Comparison of ENCODE assay signal across 9 mouse cellular contexts in genomic region chr14:106176879-106177278, GRCm38 (mm10).
DNase-seq lines count a peak whose midpoint lies in the region; ATAC-seq and TF ChIP-seq lines count a peak whose summit lies in the region.
"Had no signal": no experiment of that assay in that cellular context is flagged by ENCODE, and none has a peak within 500 bp of the region (broad histone marks: within the 10 kb centered on the region; RNA-seq: fewer than 3 reads in every experiment).

No protein-coding gene starts in this region.

- no peak overlapping the region for H3K4me2 ChIP-seq in kidney, embryonic 16.5 days (replicated peaks; ENCODE audit: low read depth, low read length)
- no peak overlapping the region for H3K4me2 ChIP-seq in midbrain, embryonic 16.5 days (ENCODE audit: low read length)
- no peak overlapping the region for H3K4me2 ChIP-seq in intestine, postnatal 0 days (replicated peaks; ENCODE audit: low read depth)
- H3K4me2 ChIP-seq: liver, embryonic 15.5 days had no signal

- TF ChIP-seq CTCF in intestine, postnatal 0 days (IDR thresholded peaks at IDR 0.05; ENCODE audit: low read depth), result no peak

- no peaks in the 10 kb centered on the region for H3K9me3 ChIP-seq in kidney, embryonic 16.5 days (ENCODE audit: low read length)
- no peaks in the 10 kb centered on the region for H3K9me3 ChIP-seq in midbrain, embryonic 16.5 days (replicated peaks; ENCODE audit: control insufficient read depth, low read length, poor library complexity, severe bottlenecking)
- no peaks in the 10 kb centered on the region for H3K9me3 ChIP-seq in intestine, postnatal 0 days (ENCODE audit: control insufficient read depth)
- H3K9me3 ChIP-seq: liver, embryonic 15.5 days had no signal

- no peak overlapping the region for H3K9ac ChIP-seq in kidney, embryonic 16.5 days (replicated peaks; ENCODE audit: low read length)
- no peak overlapping the region for H3K9ac ChIP-seq in midbrain, embryonic 16.5 days (ENCODE audit: low read depth, low read length)
- no peak overlapping the region for H3K9ac ChIP-seq in intestine, postnatal 0 days (ENCODE audit: low read depth, low read length)
- H3K9ac ChIP-seq: liver, embryonic 15.5 days had no signal

- ATAC-seq in kidney, embryonic 16.5 days (ENCODE audit: low FRiP score, low TSS enrichment), result peak; percentile 69; the same call in 1 of the 2 replicates
- peak; percentile 71; the same call in 1 of the 2 replicates for ATAC-seq in midbrain, embryonic 16.5 days
- no peak for ATAC-seq in intestine, postnatal 0 days

- no peak for DNase-seq in kidney, adult 18-20 months
- peak; percentile 7 for DNase-seq in cerebellum, adult 9-11 months
- DNase-seq in heart, postnatal 10 days, result peak; percentile 37 to 42
- DNase-seq in T-cell, adult 2 months (ENCODE audit: low spot score), result no peak
- DNase-seq: thymus, postnatal 4 days had no signal

- no peaks in the 10 kb centered on the region for H3K27me3 ChIP-seq in kidney, embryonic 16.5 days (ENCODE audit: insufficient read depth, low read length)
- no peaks in the 10 kb centered on the region for H3K27me3 ChIP-seq in midbrain, embryonic 16.5 days (ENCODE audit: control insufficient read depth, insufficient read depth, low read depth, low read length)
- H3K27me3 ChIP-seq in intestine, postnatal 0 days (replicated peaks; ENCODE audit: control insufficient read depth, insufficient read depth, low read length), result no peaks in the 10 kb centered on the region
- H3K27me3 ChIP-seq: liver, embryonic 15.5 days had no signal

- H3K36me3 ChIP-seq in kidney, embryonic 16.5 days (ENCODE audit: insufficient read depth, low read length), result no peaks in the 10 kb centered on the region
- no peaks in the 10 kb centered on the region for H3K36me3 ChIP-seq in midbrain, embryonic 16.5 days (ENCODE audit: control insufficient read depth, insufficient read depth, low read length)
- no peaks in the 10 kb centered on the region for H3K36me3 ChIP-seq in intestine, postnatal 0 days (ENCODE audit: control insufficient read depth, insufficient read depth)
- H3K36me3 ChIP-seq: liver, embryonic 15.5 days had no signal

- intact Hi-C loops in heart, postnatal 10 days (cut with DNase I), result no loop called here

- WGBS in kidney, embryonic 16.5 days, result 54% methylated on average over 5 of the region's 5 CpGs
- 27% methylated on average over 5 of the region's 5 CpGs for WGBS in midbrain, embryonic 16.5 days
- 77% methylated on average over 5 of the region's 5 CpGs for WGBS in intestine, postnatal 0 days

- H3K27ac ChIP-seq in kidney, embryonic 16.5 days (ENCODE audit: low read length), result no peak overlapping the region
- no peak overlapping the region for H3K27ac ChIP-seq in midbrain, embryonic 16.5 days (ENCODE audit: low read length)
- no peak overlapping the region for H3K27ac ChIP-seq in intestine, postnatal 0 days (ENCODE audit: low read depth, low read length)
- H3K27ac ChIP-seq: liver, embryonic 15.5 days had no signal

- H3K4me3 ChIP-seq in kidney, embryonic 16.5 days (ENCODE audit: low read length), result no peak overlapping the region
- no peak overlapping the region for H3K4me3 ChIP-seq in midbrain, embryonic 16.5 days (ENCODE audit: low read depth, low read length)
- H3K4me3 ChIP-seq in intestine, postnatal 0 days (ENCODE audit: low read depth, low read length), result no peak overlapping the region
- H3K4me3 ChIP-seq: liver, embryonic 15.5 days had no signal

- H3K4me1 ChIP-seq in kidney, embryonic 16.5 days (ENCODE audit: insufficient read depth, low read length), result 0 out of 2 replicates have a peak, but pooled peaks cover 4% of the 10 kb centered on the region
- no peaks in the 10 kb centered on the region for H3K4me1 ChIP-seq in midbrain, embryonic 16.5 days (ENCODE audit: control insufficient read depth, insufficient read depth, low read length)
- no peaks in the 10 kb centered on the region for H3K4me1 ChIP-seq in intestine, postnatal 0 days (replicated peaks; ENCODE audit: control insufficient read depth, insufficient read depth, low read length)
- H3K4me1 ChIP-seq: liver, embryonic 15.5 days had no signal

Comparison
In these comparisons a context has a peak if more than half of its experiments do, and no peak if none do; other contexts are left out.
1. DNase-seq: peak in cerebellum, adult 9-11 months (single experiment) and heart, postnatal 10 days (2 of 2); none in kidney, adult 18-20 months (single experiment) and T-cell, adult 2 months (single experiment).